Mouse (Mus musculus) central nervous system, embryonic 18 days (tissue): ENCODE data around the gene Map2k5. TPM values are rescaled to one million over a fixed set of nuclear protein-coding genes. Genes with fewer than 3 reads are reported as not detected.

ENCODE experiments used
- polyA plus RNA-seq: library from polyadenylated mRNA; depleted of rRNA; stranded (reverse); fragments of >200 nt; gene quantifications from 2 replicates; pipeline ENCODE4 v1.2.3, GENCODE M21; 2012; rRNA removed

Gene Map2k5
- polyA plus RNA-seq: 32.3 TPM in 2 replicates

GRCm38 (mm10) chr9:63377270-63378142, at the start of gene Map2k5:
Gene Map2k5 (minus strand): TSS chr9:63377902.

GRCm38 (mm10) chr9:63398611-63399462, 21.1 kb upstream of the Map2k5 start, which contains the start of gene 2300009A05Rik:
Gene 2300009A05Rik (minus strand): TSS chr9:63399246.

DNA sequence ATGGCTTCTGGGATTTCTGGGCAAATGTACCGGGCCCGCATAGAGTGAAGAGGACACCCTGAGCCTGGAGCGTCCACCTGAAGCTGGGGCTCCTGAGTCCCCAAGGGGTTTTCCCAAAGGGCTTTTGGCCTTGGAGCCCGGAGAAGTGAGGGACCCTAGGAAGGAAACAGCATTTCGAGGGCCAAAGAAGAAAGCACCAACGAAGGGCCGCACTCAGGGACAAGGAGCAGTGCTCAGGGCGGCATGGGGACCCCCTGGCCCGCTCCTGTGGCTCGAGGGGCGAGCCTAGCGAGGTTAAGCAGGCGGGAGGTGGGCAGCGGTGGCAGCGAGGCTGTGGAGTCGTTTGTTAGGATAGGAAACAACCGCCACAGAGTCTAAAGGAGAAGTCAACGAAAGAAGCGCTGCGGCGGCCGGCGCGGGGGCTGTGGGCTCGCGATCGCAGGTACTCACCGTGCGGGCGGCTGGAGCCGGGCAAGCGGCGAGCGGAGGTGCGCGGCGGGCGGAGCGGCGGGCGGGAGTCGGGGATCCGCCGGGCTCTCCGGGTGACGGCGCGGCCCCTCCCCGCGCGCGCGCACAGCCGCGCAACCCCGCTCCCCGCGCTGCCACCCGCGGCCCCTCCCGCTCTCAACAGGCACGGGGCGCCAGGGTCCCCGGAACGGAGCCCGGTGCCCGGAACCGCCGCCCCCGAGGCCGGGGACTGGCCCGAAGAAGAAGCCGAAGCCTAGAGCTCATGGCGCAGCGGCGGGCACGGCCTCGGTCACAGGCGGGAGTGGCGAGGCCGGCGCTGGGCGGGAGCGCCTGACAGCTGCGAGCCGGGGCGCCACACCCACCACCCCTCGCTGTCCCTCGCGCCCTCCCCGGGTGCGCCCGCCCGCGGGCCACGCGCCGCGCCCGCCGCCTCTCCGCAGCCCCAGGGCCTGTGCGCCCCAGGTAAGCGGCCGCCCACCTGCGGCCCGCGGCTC, 229.0 kb downstream of the Map2k5 start, which contains the start of gene Skor1:
Skor1 (minus strand) TSS at position 552 of the 962 bp plus-strand sequence.

Other genes with a start within 250 kb of the Map2k5 start
- 1.1 and 2.1 TPM in 2 replicates for gene Skor1, start 228.9 kb downstream of the Map2k5 start, polyA plus RNA-seq
- 33.5 and 38.4 TPM in 2 replicates for gene 2300009A05Rik, start 21.3 kb upstream of the Map2k5 start, polyA plus RNA-seq
- gene Iqch, start 224.6 kb upstream of the Map2k5 start, polyA plus RNA-seq: 0.04 and 0.05 TPM in 2 replicates
- gene Aagab, start 224.8 kb upstream of the Map2k5 start, polyA plus RNA-seq: 33.0 and 33.3 TPM in 2 replicates